Mouse (Mus musculus): Measurements from ENCODE around the gene Dgki. TPM values are rescaled to one million over a fixed set of nuclear protein-coding genes. Genes with fewer than 3 reads are reported as not detected.

Gene Dgki
- total and polyA plus RNA-seq, 2 experiments from 2014 or later = 4.6 to 26.9 TPM

DNA sequence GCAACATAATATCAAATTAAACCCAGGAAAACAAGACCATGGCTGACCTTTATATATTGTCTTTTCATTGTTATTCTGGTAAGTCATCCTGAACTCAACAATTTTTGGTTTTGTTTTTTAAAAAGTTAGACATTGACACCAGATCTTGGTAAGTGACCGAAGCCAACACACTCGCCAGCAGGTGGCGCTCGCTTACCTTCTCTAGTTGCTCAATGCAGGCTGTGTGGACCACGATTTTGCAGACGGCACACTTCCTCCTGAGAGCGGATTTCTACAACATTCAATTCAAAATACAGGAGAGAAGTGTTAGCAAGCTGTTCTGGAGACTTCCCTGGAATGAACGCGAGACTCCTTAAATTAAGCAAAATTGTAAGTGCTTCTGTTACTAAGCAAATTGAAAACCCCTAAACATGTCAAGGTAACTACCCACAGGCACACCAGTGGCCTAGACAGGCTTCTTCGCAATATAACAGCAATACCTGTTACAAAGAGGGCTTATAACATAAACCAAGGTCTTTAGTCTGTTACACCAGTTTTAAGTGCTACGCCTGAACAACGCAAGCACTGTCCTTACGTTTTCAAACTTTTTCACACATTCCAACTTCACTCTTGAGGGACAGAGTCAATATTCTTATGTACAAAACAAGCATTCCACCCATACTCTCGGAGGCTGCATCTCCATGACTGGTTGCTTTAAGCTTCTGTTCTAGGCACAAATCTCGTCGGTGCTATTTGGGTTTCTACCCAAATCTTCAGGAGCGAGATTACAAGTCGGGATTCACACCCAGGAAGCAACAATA, 202.4 kb downstream of the Dgki start:
- H3K36me3 ChIP-seq (ENCODE audit: insufficient read depth, low read length) = no peaks in the 10 kb centered on the region
- H3K9ac ChIP-seq (replicated peaks; ENCODE audit: low read length, poor library complexity, severe bottlenecking) = no peak overlapping the region
- H3K4me1 ChIP-seq (ENCODE audit: insufficient read depth, low read length) = no peaks in the 10 kb centered on the region
- H3K27me3 ChIP-seq (ENCODE audit: insufficient read depth, low read length) = no peaks in the 10 kb centered on the region
- no peak overlapping the region for H3K4me3 ChIP-seq (ENCODE audit: low read depth, low read length)
- no peak overlapping the region for H3K4me2 ChIP-seq (ENCODE audit: low read depth, low read length, poor library complexity, severe bottlenecking)
- ATAC-seq (ENCODE audit: low FRiP score) = no peak
- 48% methylated on average over 18 of the region's 18 CpGs for WGBS
- H3K9me3 ChIP-seq (ENCODE audit: low read length) = no peaks in the 10 kb centered on the region
- H3K27ac ChIP-seq (ENCODE audit: low read depth, low read length) = no peak overlapping the region
- peak; percentile 97 for DNase-seq (ENCODE audit: low spot score)
- TF ChIP-seq CTCF (IDR thresholded peaks at IDR 0.05) = peak; percentile 96

DNA sequence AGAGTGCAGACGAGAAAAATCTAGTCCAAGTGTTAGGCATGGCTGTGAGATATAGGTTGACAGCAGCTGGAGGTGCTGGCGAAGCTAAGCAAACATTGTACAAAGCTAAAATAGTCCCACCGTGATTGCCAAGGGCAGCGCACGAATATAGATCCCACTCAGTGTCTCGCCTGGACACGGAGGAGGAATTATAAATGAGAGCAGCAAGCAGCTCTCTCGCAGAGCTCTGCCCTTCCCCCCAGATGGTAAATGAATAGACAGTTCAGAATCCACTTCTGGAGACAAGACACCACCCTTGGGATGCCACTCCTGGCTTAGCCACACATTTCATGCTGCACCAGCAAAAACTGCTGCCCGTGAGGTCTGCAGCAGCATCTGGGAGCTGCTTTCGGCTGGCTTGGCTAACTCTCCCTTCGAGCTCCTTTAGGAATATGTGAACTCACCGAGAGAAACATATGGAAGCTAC, 203.1 kb downstream of the Dgki start:
- Histone ChIP-seq H3K4me3 (ENCODE audit: low read depth, low read length) (no peak overlapping the region), H3K36me3 (ENCODE audit: insufficient read depth, low read length) (no peaks in the 10 kb centered on the region), H3K9ac (replicated peaks; ENCODE audit: low read length, poor library complexity, severe bottlenecking) (no peak overlapping the region), H3K27me3 (ENCODE audit: insufficient read depth, low read length) (no peaks in the 10 kb centered on the region), H3K4me2 (ENCODE audit: low read depth, low read length, poor library complexity, severe bottlenecking) (no peak overlapping the region), H3K27ac (ENCODE audit: low read depth, low read length) (no peak overlapping the region), H3K4me1 (ENCODE audit: insufficient read depth, low read length) (no peaks in the 10 kb centered on the region), H3K9me3 (ENCODE audit: low read length) (no peaks in the 10 kb centered on the region)
- ATAC-seq (ENCODE audit: low FRiP score) = no peak
- no peak for TF ChIP-seq CTCF (IDR thresholded peaks at IDR 0.05)
- 41% methylated on average over 12 of the region's 12 CpGs for WGBS
- DNase-seq (ENCODE audit: low spot score) = peak; percentile 33

DNA sequence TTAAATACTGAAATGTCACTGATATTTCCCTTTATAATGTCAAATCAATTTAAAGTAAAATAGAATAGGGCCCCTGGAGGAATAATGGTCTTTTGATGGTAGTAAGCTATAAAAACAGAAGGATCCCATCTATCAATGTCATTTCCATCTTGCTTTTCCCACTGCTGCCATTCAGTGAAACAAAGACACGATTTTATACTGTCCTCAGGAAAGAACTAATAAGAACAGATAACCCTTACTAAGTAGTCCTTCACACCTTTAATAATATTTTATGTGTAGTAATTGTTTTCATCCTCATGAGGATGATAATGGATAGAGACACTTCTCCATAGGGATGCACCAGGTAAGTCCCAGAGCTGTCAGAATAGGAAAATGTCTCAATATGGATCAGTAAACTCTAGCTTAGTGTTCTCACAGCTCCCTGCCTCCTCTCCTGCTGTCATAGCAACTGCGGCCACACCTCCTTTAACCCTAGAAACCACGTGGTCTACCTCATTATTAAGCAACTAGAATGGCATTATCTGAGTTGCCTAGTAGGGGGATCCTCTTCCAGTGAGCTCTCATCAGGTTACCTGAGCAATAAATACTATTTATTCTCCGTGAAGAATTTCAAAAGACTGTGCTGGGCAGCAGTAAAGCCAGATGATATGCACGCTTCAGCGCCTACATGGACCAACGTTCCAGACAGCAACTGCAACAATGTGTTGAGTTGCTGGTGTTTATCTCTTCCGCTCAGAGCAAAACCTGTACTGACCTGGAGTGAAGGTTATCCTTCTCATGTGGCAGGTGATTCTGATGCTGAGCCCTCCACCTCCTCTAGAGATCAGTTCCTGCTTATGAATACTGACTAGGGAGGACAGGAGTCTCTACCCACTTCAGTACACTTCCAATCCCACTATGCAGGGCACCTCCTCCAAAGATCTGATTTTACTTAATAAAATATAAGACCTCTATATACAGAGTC, 210.6 kb downstream of the Dgki start:
- H3K4me2 ChIP-seq (ENCODE audit: low read depth, low read length, poor library complexity, severe bottlenecking) = no peak overlapping the region
- H3K36me3 ChIP-seq (ENCODE audit: insufficient read depth, low read length) = no peaks in the 10 kb centered on the region
- no peak overlapping the region for H3K27ac ChIP-seq (ENCODE audit: low read depth, low read length)
- no peaks in the 10 kb centered on the region for H3K9me3 ChIP-seq (ENCODE audit: low read length)
- DNase-seq (ENCODE audit: low spot score) (peak; percentile 43), ATAC-seq (ENCODE audit: low FRiP score) (peak; percentile 60; the same call in 1 of the 2 replicates)
- H3K27me3 ChIP-seq (ENCODE audit: insufficient read depth, low read length) = no peaks in the 10 kb centered on the region
- H3K9ac ChIP-seq (replicated peaks; ENCODE audit: low read length, poor library complexity, severe bottlenecking) = no peak overlapping the region
- WGBS = 35% methylated on average over 8 of the region's 8 CpGs
- H3K4me1 ChIP-seq (ENCODE audit: insufficient read depth, low read length) = peaks cover 5% of the 10 kb centered on the region; the same call in 1 of the 2 replicates
- H3K4me3 ChIP-seq (ENCODE audit: low read depth, low read length) = no peak overlapping the region
- TF ChIP-seq CTCF (IDR thresholded peaks at IDR 0.05) = no peak

DNA sequence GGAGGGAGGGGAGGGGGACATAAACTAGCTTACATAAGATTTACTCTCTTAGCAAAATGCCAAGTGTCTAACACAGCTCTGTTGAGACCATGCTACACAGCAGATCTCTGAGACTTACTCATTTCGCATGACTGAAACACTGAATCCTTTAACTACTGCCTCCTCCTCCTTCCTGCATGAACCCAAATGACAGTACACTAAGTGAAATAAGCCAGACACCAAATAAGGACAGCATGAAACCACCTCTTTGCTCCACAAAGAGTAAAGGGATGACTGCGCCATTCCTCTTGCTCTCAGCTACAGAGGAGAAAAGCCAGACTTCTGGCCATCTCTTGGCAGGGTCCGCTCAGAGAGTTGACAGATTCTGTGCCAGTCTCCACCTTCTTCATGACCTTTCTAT, 217.0 kb downstream of the Dgki start:
- Histone ChIP-seq H3K36me3 (ENCODE audit: insufficient read depth, low read length) (no peaks in the 10 kb centered on the region), H3K27ac (ENCODE audit: low read depth, low read length) (no peak overlapping the region), H3K9me3 (ENCODE audit: low read length) (no peaks in the 10 kb centered on the region), H3K9ac (replicated peaks; ENCODE audit: low read length, poor library complexity, severe bottlenecking) (no peak overlapping the region), H3K27me3 (ENCODE audit: insufficient read depth, low read length) (no peaks in the 10 kb centered on the region), H3K4me2 (ENCODE audit: low read depth, low read length, poor library complexity, severe bottlenecking) (no peak overlapping the region), H3K4me1 (ENCODE audit: insufficient read depth, low read length) (no peaks in the 10 kb centered on the region), H3K4me3 (ENCODE audit: low read depth, low read length) (no peak overlapping the region)
- DNase-seq (ENCODE audit: low spot score) (no peak), ATAC-seq (ENCODE audit: low FRiP score) (no peak)
- TF ChIP-seq CTCF (IDR thresholded peaks at IDR 0.05) = no peak
- 83% methylated on average over 3 of the region's 3 CpGs for WGBS

DNA sequence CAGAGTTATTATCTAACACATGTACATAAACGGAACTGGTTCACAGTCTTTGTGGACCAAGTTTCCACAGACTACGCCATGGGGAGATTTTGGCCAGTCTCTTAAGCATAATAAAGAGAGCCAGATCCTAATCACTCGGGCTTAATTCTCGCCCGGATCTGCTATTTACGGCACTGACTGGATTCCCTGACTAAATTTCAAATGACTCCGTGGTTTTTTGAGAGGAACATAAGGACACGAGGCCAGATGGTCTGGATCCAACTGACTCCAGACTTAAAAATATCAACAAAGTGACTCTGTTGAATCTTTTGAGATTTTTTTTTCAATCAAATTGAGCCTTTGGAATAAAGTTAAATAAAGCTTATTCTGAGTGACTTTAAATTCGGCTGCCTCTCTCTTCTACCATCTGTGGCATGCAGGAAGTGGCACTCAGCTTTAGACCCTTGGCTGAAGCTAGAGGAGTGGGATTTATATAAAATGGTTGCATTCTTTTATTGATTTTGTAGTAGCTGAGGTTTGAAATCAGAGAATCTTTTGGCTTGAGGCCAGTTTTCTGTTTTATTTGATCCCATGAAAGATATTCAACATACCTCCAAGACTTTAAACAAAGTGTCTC, 227.5 kb downstream of the Dgki start:
- ATAC-seq (ENCODE audit: low FRiP score) (no peak), DNase-seq (ENCODE audit: low spot score) (no peak)
- 64% methylated on average over 9 of the region's 9 CpGs for whole genome bisulfite sequencing
- no peaks in the 10 kb centered on the region for H3K4me1 ChIP-seq (ENCODE audit: insufficient read depth, low read length)
- H3K36me3 ChIP-seq (ENCODE audit: insufficient read depth, low read length) = no peaks in the 10 kb centered on the region
- H3K4me2 ChIP-seq (ENCODE audit: low read depth, low read length, poor library complexity, severe bottlenecking) = no peak overlapping the region
- no peak overlapping the region for H3K27ac ChIP-seq (ENCODE audit: low read depth, low read length)
- H3K9ac ChIP-seq (replicated peaks; ENCODE audit: low read length, poor library complexity, severe bottlenecking) = no peak overlapping the region; the same call in 1 of the 2 replicates
- no peak for TF ChIP-seq CTCF (IDR thresholded peaks at IDR 0.05)
- no peaks in the 10 kb centered on the region for H3K27me3 ChIP-seq (ENCODE audit: insufficient read depth, low read length)
- H3K9me3 ChIP-seq (ENCODE audit: low read length) = no peaks in the 10 kb centered on the region
- no peak overlapping the region for H3K4me3 ChIP-seq (ENCODE audit: low read depth, low read length)
